Mouse (Mus musculus): ENCODE data around the gene Tcirg1. TPM values are rescaled to one million over a fixed set of nuclear protein-coding genes. Genes with fewer than 3 reads are reported as not detected.

Tcirg1 gene
- polyA plus RNA-seq, 1 experiment, result 31.4 TPM

DNA sequence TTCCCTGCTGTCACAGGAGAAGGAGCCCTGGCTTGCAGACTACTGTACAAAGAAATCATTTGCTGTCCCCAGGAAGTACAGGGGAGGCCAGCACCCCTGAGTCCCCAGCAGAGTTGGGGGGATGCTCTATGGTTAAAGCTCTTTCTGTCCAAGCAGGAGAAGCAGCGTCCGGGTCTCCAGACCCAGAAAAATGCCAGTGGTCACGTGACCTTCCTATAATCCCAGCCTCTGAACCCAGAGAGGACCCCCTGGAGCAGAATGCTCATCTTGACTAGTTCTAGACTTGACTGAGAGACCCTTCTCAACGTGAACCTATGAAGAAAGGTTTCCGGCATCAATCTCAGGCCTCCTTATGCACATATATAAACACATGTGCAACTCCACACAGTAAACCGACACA is 18.9 kb upstream of the Tcirg1 start:
- TF ChIP-seq POLR2A (IDR thresholded peaks at IDR 0.05; ENCODE audit: borderline replicate concordance, extremely low read depth, insufficient read depth, insufficient read length, poor library complexity, severe bottlenecking), result no peak
- no peak for TF ChIP-seq CTCF (IDR thresholded peaks at IDR 0.05; ENCODE audit: borderline replicate concordance, extremely low read depth, insufficient read depth, insufficient read length)
- DNase-seq (ENCODE audit: low read depth), result no peak

DNA sequence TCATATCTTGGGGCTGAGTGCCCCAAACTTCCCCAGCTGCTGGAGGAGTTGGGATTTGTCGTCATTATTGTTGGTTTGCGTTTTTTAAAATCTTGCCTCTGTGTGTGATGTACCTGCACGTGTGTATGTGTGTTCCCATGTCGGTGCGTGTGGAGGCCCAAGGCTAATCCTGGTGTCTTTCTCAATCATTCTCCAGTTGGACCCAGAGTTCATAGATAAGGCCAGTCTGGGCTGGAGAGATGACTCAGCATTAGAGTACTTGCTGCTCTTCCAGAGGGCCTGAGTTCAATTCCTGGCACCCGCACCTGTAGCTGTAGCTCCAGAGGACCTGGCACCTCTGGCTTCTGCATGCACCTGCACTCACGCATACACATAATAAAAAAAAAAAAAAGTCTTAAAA is 17.9 kb upstream of the Tcirg1 start:
- no peak for DNase-seq (ENCODE audit: low read depth)
- no peak for TF ChIP-seq POLR2A (IDR thresholded peaks at IDR 0.05; ENCODE audit: borderline replicate concordance, extremely low read depth, insufficient read depth, insufficient read length, poor library complexity, severe bottlenecking)
- no peak for TF ChIP-seq CTCF (IDR thresholded peaks at IDR 0.05; ENCODE audit: borderline replicate concordance, extremely low read depth, insufficient read depth, insufficient read length)

DNA sequence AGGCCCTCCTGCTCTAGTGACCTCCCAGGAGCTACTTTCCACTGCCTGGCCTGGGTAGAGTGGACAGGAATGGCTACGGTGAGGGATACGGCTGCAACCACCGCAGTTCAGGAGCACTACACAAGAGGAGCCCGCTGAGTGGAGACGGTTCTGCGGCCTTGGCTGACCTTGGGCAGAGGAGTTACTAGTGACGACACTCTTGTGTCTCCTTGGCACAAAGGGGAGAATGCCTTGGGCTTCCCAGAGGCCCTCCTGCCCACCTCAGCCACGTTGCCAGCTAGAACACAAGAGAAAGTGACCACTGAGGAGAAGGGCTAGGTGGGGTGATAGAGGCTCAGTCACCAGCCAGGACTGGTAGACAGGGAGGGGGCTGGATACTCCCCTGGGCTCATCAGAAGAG is 17.3 kb upstream of the Tcirg1 start:
- DNase-seq (ENCODE audit: low read depth), result no peak
- no peak for TF ChIP-seq CTCF (IDR thresholded peaks at IDR 0.05; ENCODE audit: borderline replicate concordance, extremely low read depth, insufficient read depth, insufficient read length)
- no peak for TF ChIP-seq POLR2A (IDR thresholded peaks at IDR 0.05; ENCODE audit: borderline replicate concordance, extremely low read depth, insufficient read depth, insufficient read length, poor library complexity, severe bottlenecking)

DNA sequence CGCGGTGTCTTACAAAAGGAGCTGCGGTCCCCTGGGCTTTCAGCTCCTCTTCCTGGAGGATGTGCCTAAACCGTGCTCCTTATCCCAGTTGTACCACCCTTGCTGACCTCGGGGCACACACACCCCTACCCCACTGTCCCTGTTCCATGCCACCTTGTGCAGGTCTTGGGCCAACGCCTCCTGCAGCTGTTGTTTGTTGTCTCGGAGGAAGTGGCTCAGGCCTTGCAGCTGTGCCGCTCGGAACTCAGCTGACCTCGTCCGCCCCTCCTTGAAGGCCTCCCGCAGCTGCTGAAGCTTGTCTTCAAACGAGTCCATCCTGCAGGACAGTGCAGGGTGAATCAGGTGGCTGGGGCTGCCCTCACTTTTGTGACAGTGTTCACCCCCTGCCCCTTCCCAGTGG is 16.7 kb upstream of the Tcirg1 start:
- TF ChIP-seq POLR2A (IDR thresholded peaks at IDR 0.05; ENCODE audit: borderline replicate concordance, extremely low read depth, insufficient read depth, insufficient read length, poor library complexity, severe bottlenecking), result no peak
- no peak for TF ChIP-seq CTCF (IDR thresholded peaks at IDR 0.05; ENCODE audit: borderline replicate concordance, extremely low read depth, insufficient read depth, insufficient read length)
- no peak for DNase-seq (ENCODE audit: low read depth)

DNA sequence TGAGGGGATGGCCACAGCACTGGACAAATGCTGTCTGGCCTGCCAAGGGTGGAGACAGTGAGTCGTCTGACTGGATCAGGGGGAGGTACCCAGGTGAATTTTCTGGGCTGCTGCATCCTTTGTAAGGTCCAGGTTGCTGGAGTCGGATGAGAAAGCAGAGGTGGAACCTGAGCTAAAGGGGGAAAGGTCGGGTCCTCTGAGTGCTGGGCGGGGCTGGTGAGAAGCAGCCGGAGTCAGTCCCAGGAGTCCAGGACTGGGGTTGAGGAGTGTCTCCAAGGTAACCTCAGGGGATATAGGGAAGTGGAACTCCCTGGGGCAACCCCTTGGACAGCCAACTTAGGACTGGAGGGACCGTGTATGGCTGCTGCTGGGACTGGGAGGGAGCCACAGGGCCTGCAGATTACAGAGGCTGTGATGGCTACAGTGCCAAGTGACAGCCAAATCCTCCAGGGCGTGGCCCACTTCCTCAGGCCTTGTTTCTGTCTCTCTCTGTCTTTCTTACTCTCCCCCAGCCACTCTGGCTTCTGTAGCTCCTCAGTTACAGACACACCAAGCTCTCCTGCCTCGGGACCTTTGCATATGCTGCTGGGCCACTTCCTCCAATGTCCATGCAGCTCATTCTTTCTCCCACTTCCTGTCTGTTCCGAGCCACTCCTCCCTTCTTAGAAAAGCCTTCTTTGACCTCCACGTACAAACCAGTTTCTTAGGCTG is 15.9 kb upstream of the Tcirg1 start:
- TF ChIP-seq CTCF (IDR thresholded peaks at IDR 0.05; ENCODE audit: borderline replicate concordance, extremely low read depth, insufficient read depth, insufficient read length), result no peak
- no peak for TF ChIP-seq POLR2A (IDR thresholded peaks at IDR 0.05; ENCODE audit: borderline replicate concordance, extremely low read depth, insufficient read depth, insufficient read length, poor library complexity, severe bottlenecking)
- no peak for DNase-seq (ENCODE audit: low read depth)

DNA sequence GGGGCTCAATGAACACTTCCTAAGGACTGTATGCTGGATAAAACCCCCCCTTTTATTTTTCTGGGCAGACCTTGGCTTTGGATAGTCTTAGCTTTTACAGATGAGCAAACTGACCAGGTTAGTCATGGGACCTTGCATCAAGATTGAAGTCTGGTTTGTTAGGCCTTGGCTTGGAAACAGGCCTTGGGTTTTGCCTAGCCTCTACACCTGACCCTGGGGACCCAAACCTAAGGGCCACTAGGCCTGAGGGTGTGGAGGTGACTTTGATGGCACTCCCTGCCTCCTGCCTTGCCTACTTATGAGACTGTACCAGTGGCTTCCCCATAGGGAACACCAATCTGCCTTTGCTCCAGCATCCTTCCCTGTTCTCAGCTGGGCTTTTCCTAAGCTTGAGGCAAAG is 13.0 kb upstream of the Tcirg1 start:
- no peak for DNase-seq (ENCODE audit: low read depth)

DNA sequence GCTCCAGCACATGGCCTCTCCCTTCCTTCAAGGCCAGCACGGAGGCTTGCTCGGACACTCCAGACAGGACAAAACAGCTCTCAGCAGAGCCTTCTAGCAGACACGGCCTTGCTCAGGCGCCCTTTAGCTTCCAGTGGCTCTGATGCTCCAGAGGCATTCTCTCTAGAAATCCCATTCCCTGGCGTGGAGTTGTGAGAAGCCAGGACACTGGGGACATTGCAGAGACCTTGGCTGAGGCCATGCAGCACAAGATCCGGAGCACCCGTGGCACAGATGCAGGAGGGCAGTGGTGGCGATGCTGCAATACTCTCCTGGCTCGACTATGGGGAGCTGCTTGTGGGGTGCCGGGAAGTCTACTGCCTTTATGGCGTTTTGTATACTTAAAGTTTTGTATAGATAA is 9.8 kb upstream of the Tcirg1 start:
- no peak for DNase-seq (ENCODE audit: low read depth)
- TF ChIP-seq CTCF (IDR thresholded peaks at IDR 0.05; ENCODE audit: borderline replicate concordance, extremely low read depth, insufficient read depth, insufficient read length) (no peak), POLR2A (IDR thresholded peaks at IDR 0.05; ENCODE audit: borderline replicate concordance, extremely low read depth, insufficient read depth, insufficient read length, poor library complexity, severe bottlenecking) (no peak)

More for the DNA sequence above, 13.0 kb upstream of the Tcirg1 start:
- TF ChIP-seq POLR2A (IDR thresholded peaks at IDR 0.05; ENCODE audit: borderline replicate concordance, extremely low read depth, insufficient read depth, insufficient read length, poor library complexity, severe bottlenecking), result no peak
- no peak for TF ChIP-seq CTCF (IDR thresholded peaks at IDR 0.05; ENCODE audit: borderline replicate concordance, extremely low read depth, insufficient read depth, insufficient read length)

DNA sequence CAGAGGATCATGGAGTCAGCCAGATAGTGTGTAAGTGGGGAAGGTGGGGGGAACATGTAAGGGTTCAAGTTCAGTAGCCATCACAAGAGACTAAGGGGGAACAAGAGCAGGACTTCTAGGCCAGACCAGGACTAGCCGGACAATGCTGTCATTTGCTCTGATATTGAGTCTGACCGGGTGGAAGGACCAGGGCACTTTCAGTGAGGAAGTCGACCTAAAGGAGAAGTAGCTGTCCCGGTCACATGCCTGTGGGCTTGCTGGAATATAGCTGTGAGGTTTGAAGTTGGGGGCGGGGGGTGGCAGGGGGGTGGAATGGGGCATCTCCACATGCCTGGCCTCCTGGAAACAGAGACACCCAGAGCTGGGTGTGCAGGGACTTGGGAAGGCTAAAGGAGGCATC is 7.6 kb upstream of the Tcirg1 start:
- no peak for TF ChIP-seq CTCF (IDR thresholded peaks at IDR 0.05; ENCODE audit: borderline replicate concordance, extremely low read depth, insufficient read depth, insufficient read length)
- TF ChIP-seq POLR2A (IDR thresholded peaks at IDR 0.05; ENCODE audit: borderline replicate concordance, extremely low read depth, insufficient read depth, insufficient read length, poor library complexity, severe bottlenecking), result no peak
- no peak for DNase-seq (ENCODE audit: low read depth)

DNA sequence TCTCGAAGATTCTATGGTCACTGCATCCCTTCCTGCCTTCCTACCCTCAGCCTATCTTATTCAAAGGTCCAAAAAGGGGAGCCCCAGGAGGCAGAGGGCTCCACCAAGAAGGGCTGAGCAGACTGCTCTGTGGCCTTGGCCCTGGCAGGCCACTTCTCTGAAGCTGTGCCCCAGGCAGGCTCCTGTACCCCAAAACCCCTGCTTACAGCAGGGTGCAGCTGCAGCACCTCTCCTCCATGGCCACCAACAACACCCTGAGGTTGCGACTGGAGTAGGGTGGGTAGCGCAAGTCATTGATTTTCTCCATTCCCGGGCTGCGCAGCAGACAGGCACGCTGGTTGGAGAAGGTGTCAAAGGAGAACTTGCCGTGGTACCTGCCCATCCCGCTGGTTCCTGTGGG is 6.8 kb upstream of the Tcirg1 start:
- no peak for DNase-seq (ENCODE audit: low read depth)
- TF ChIP-seq POLR2A (IDR thresholded peaks at IDR 0.05; ENCODE audit: borderline replicate concordance, extremely low read depth, insufficient read depth, insufficient read length, poor library complexity, severe bottlenecking) (no peak), CTCF (IDR thresholded peaks at IDR 0.05; ENCODE audit: borderline replicate concordance, extremely low read depth, insufficient read depth, insufficient read length) (no peak)

DNA sequence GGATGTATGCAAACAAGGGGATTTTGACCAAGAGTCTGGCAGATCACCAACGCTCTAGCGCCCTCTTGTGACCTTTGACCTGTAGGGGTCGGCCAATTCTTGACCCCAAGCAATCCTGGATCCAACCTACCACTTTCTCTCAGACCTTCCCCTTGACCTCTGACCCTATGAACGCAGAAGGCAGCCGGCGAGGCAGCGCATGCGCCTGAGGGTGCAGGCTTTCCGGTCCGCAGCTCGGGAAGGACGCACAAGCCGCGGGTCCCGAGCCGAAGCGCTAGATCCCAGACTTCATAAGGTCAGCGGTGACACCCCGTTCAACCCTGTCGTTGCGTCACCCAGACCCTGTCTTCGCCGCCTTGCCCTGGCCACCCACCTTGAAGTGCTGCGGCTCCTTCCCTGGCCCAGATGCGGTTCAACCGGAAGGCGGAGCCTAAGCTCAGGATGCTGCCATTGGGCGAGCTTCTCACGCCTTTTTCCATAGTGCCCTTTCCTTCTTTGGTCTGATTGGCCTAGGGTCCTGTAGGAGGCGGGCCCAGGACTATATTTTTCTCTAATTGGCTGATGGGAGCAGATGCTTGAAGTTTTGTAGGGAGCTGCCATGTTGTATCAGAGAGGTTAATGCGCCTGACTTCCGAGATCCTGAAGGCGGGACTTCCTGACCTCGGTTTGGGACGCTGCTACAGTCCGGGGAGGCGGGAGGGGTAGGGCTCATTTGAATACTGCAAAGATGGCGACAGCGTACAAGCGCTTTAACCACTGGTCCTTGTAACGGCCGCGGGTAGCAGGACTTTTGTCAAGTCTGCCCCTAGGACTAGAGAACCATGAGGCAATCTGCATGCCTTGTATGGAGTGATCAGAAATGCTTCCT is 5.6 kb upstream of the Tcirg1 start, which contains the start of gene Ndufs8:
Ndufs8 (minus strand) TSS at position 438 of the 868 bp plus-strand sequence.
- peak; percentile 99 for DNase-seq (ENCODE audit: low read depth)
- peak; percentile 30; the same call in 1 of the 2 replicates for TF ChIP-seq POLR2A (IDR thresholded peaks at IDR 0.05; ENCODE audit: borderline replicate concordance, extremely low read depth, insufficient read depth, insufficient read length, poor library complexity, severe bottlenecking)
- no peak for TF ChIP-seq CTCF (IDR thresholded peaks at IDR 0.05; ENCODE audit: borderline replicate concordance, extremely low read depth, insufficient read depth, insufficient read length)

DNA sequence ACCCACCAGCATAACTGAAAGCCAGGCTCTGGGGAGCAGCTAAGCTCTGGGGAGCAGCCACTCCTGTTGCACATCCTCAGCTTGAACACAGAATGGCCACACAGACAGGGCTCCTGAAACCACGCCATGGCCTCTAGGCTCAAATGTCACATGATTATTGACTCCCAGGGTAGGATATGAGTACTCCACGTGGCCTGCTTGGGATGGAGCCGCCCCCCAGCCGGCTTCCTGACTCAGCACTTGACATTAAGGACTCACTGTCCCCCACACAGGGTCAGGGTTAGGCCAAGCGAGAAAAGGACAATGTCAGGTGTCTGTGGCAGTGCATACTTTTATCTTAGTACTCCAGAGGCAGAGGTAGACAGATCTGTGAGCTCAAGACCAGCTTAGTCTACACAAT is 3.3 kb upstream of the Tcirg1 start:
- DNase-seq (ENCODE audit: low read depth), result no peak
- TF ChIP-seq CTCF (IDR thresholded peaks at IDR 0.05; ENCODE audit: borderline replicate concordance, extremely low read depth, insufficient read depth, insufficient read length), result no peak
- no peak for TF ChIP-seq POLR2A (IDR thresholded peaks at IDR 0.05; ENCODE audit: borderline replicate concordance, extremely low read depth, insufficient read depth, insufficient read length, poor library complexity, severe bottlenecking)
